Mouse (Mus musculus) liver, adult 2 months (tissue): ENCODE measurements at regions not wholly inside any gene's neighbourhood (a gene's known extent, or its start where the extent isn't known, plus 50 kb on each side); places are given as distances from the start of the nearest gene placed in this dataset.

Experiments
- CTCF ChIP-seq: fragments of 200-500 bp; IDR thresholded peaks from 2 replicates; pipeline ENCODE4 v1.5.1; 2011; ENCODE audit warnings: low read depth, low read length, control low read depth
- POLR2A ChIP-seq: fragments of 200-500 bp; IDR thresholded peaks from 2 replicates; pipeline ENCODE4 v1.6.1; 2011; ENCODE audit warnings: low read length, control low read depth; ENCODE audit not compliant: insufficient read depth; ENCODE audit errors: extremely low read depth

DNA sequence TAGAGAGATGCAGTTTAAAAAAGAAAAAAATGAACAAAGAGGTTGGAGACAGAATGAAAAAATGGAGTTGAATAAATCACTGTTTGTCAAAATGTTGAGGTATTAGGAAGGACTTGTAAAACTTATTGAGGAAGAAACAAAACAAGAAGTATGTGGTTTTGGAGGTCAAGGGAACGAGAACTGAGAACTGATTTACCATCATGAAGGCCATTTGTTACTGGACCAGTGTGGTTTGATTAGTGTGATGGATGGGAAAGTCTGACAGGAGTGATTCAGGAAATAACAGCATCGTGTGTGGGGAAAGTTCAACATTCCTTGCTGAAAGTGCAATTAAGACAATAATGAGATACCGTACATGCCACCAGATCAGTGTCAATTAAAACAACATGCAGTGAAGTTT lies 65.9 kb downstream of the Tnfsf18 start:
- no peak for TF ChIP-seq POLR2A
- TF ChIP-seq CTCF: no peak
